Mouse (Mus musculus) gastrocnemius, adult 2 months (tissue): Measurements from ENCODE around the gene Pfdn2. TPM values are rescaled to one million over a fixed set of nuclear protein-coding genes. Genes with fewer than 3 reads are reported as not detected.
A peak's percentile ranks its signal among the peaks of the same experiment; 100 is the strongest.

Source experiments
- DNase-seq: peaks from one replicate; pipeline ENCODE4 v3.0.0; 2022
- H3K27ac ChIP-seq: fragments of 200-600 bp; 2 replicates; pipeline ENCODE4 v1.8.1; 2022; ENCODE audit warnings: mild to moderate bottlenecking
- H3K4me3 ChIP-seq: fragments of 200-600 bp; 2 replicates; pipeline ENCODE4 v1.8.1; 2022; ENCODE audit warnings: mild to moderate bottlenecking, moderate library complexity
- CTCF ChIP-seq: fragments of 200-600 bp; IDR thresholded peaks from 2 replicates; pipeline ENCODE4 v1.8.1; 2022; ENCODE audit warnings: antibody characterized with exemption, mild to moderate bottlenecking, moderate library complexity
- intact Hi-C: fragments of 180-260 bp; cut with DNase I; formaldehyde crosslinking; loops from one replicate; pipeline ENCODE4 v1.15.1; 2025
- total RNA-seq, 2 experiments: library from RNA; stranded (reverse); gene quantifications; 2 replicates each; pipeline ENCODE4 v1.2.3; 2021

Gene Pfdn2
- total RNA-seq, 2 experiments from 2014 or later = 93.2 to 101 TPM

DNA sequence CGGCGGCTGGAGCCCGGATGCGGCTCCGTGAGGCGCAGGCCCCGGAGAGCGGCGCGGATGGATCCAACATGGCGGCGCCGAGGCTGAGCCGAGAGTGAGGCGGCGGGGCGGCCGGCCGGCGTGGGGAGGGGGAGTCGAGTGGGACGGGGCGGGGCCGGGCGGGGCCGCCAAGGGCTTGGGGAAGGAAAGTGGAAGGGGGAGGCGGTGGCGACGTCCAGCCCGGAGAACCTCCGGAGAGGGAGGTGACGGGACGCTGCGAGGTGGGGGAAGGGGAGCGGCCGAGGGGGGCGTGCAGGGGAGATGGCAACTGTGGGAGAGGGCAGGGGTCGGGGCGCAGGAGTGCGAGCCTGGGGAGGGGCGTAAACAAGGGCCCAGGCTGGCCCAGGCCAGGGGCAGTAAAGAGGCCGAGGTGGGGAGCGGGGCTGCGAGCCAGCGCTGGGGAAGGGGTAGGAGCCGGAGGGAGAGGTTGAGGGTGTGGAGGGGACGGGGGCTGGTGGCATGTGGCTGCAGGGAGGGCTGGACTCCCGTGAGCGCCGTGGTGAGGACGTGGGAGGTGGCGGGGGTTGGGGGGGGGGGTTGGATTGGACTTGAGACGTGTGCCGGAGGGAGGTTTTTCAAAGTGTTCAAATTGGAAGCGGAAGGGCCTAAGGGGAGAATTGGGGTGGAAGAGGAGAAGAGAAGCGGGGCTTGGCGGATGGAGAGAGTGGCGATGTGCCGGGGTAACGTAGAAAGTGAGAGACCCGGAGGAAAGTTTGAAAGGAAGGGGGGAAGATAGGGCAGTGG is 15.8 kb upstream of the Pfdn2 start:
- DNase-seq = peak; percentile 31
- intact Hi-C loops = loop anchor here (1.0 to 2.0 kb wide), 2 partner anchors 16 to 35 kb away; partner anchors contain the start of genes Nit1, Pfdn2 and Ufc1
- TF ChIP-seq CTCF = no peak
- Histone ChIP-seq H3K27ac (peak overlapping the region; percentile 97), H3K4me3 (peak overlapping the region; percentile 83)

GRCm38 (mm10) chr1:171330216-171330560 is 15.3 kb upstream of the Pfdn2 start:
- Histone ChIP-seq H3K4me3 (peak overlapping the region; percentile 83), H3K27ac (peak overlapping the region; percentile 97)
- DNase-seq = no peak
- intact Hi-C loops = no loop called here
- no peak for TF ChIP-seq CTCF

GRCm38 (mm10) chr1:171342262-171343207 is 2.9 kb upstream of the Pfdn2 start:
- DNase-seq = no peak
- H3K27ac ChIP-seq = no peak overlapping the region
- TF ChIP-seq CTCF = no peak
- intact Hi-C loops = loop anchor here (10.0 kb wide), 1 partner anchor 228 kb away; the partner anchor contains the start of gene Cfap126
- no peak overlapping the region for H3K4me3 ChIP-seq

DNA sequence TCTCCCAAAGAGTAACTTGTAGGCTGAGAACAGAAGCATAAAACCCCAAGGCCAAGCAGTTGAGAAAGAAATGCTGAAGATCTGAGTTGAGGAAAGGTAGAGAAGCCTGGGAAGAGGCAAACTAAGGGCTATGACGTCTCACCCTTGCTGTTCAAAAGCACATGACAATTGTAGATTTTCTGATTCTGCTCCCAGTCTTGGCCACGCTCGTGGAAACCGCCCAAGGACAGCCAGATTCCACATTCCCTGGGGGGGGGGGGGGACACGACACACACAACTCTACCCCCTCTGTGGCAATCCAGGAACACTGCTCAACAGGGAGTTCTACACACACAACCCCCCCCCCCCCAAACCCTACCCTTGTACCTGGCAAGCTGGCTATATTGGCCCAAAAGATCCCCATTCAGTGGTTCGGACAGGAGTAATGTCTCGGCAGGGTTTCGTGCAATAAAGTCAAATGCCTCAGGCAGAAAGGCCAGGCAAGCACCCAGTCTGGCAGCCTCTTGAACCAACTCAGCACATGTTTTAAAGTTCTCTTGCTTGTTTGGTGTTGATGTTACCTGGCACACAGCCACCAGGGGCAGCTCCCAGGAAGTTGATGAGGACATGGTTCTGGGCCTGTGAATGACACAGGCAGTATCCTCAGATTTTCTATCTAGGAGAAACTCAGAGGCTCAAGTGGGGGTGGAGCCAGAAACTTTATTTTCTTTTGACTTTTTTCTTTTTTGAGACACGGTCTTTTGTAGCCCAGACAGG is 1.4 kb upstream of the Pfdn2 start:
- intact Hi-C loops = loop anchor here (10.0 kb wide), 1 partner anchor 229 kb away; the partner anchor contains the start of gene Cfap126
- peak overlapping the region; percentile 85 for H3K4me3 ChIP-seq
- peak; percentile 65 for DNase-seq
- no peak for TF ChIP-seq CTCF
- H3K27ac ChIP-seq = peak overlapping the region; percentile 94

DNA sequence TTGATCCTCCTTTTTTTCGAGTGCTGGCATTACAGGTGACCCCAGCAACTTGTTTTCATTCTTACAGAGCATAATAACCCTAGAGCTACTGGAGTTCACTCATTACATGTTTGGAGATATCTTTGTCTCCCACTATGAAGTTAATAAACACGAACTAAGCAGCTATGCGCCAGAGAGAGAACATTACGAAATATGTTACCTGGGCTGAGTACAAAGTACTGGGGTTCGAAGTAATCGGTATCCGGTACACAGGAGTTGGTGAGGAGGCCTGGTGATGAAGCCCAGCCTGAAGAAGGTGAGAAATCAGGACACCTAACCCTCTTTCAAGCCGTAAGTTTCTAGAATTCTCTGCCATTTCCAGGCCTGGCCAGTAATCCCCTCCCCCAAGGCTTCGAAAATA is 755 bp upstream of the Pfdn2 start:
- peak overlapping the region; percentile 94 for H3K27ac ChIP-seq
- no peak for TF ChIP-seq CTCF
- peak overlapping the region; percentile 85 for H3K4me3 ChIP-seq
- no peak for DNase-seq
- intact Hi-C loops = loop anchor here (1.0 to 10.0 kb wide), 2 partner anchors 15 to 230 kb away; partner anchors contain the start of genes Cfap126 and Dedd

- TF ChIP-seq CTCF = no peak
- peak overlapping the region; percentile 85 for H3K4me3 ChIP-seq
- intact Hi-C loops = loop anchor here (10.0 kb wide), 1 partner anchor 231 kb away; the partner anchor contains the start of gene Cfap126
- no peak for DNase-seq
- peak overlapping the region; percentile 94 for H3K27ac ChIP-seq
These were observed 603 bp downstream of the Pfdn2 start for GRCm38 (mm10) chr1:171346095-171346450.

GRCm38 (mm10) chr1:171348665-171349064 is 3.2 kb downstream of the Pfdn2 start:
- H3K27ac ChIP-seq = peak overlapping the region; percentile 82
- peak; percentile 55 for DNase-seq
- peak overlapping the region; percentile 45 for H3K4me3 ChIP-seq
- no peak for TF ChIP-seq CTCF
- intact Hi-C loops = loop anchor here (10.0 kb wide), 1 partner anchor 234 kb away; the partner anchor contains the start of gene Cfap126

DNA sequence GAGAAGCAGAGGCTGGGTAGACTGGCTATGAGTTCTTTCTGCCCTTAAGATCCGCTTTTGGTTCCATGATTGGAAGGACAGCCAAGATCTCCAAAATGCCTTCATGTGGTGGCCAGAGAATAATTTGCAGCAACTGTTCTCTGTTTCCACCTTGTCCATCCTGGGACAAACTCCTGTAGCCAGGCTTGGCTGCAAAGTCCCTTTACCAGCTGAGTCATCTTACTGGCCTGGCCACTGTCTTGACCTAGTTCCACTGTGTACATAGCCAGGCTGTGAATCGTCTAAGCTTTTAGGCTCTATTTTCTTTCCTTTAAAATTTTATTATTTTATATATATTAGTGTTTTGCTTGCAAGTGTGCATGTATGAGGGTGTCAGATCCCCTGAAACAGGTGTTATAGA is 3.7 kb downstream of the Pfdn2 start:
- no peak for TF ChIP-seq CTCF
- peak overlapping the region; percentile 45 for H3K4me3 ChIP-seq
- peak; percentile 60 for DNase-seq
- H3K27ac ChIP-seq = peak overlapping the region; percentile 82
- intact Hi-C loops = loop anchor here (10.0 kb wide), 1 partner anchor 234 kb away; the partner anchor contains the start of gene Cfap126

- intact Hi-C loops = no loop called here
- DNase-seq = peak; percentile 37
- H3K27ac ChIP-seq = no peak overlapping the region
- TF ChIP-seq CTCF = peak; percentile 39
- no peak overlapping the region for H3K4me3 ChIP-seq
These were observed 10.4 kb downstream of the Pfdn2 start for GRCm38 (mm10) chr1:171355812-171356340.

DNA sequence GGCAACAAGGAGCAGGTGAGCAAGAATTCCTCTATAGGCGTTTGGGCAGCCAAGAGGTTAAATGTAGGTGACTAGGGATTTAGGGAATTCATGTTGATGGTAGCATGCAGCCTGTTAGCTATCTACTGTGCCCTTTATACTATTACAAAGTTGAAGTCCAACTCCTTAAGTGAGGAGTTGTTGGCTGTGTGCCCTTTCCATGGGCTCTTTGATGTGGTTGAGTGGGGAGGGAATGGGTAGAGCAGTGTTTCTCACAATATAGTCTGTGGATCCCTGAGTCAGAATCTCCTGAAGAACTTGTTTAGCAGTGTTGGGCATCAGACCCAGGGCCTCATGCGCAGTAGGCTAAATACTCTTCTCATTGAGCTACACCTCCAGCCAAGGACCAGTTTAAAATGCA is 11.3 kb downstream of the Pfdn2 start:
- no peak for TF ChIP-seq CTCF
- intact Hi-C loops = no loop called here
- no peak overlapping the region for H3K27ac ChIP-seq
- no peak for DNase-seq
- H3K4me3 ChIP-seq = no peak overlapping the region

DNA sequence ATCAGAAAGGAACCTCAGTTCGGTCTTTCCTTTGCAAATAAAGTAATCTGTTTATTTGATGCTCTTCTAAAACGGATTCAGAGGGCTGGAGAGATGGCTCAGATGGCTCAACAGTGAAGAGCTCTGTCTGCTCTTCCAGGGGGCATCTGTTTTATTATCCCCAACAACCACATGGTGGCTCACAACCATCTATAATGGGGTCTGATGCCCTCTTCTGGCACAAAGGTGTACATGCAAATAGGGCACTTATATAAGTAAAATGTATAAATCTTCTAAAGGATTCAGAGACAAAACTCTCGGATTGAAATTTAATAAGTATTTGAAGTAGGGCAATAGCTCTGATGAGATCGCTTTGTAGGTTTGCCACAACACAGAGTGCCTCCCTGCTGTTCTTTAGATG is 13.0 kb downstream of the Pfdn2 start:
- intact Hi-C loops = loop anchor here (2.0 kb wide), 1 partner anchor 36 kb away; no protein-coding TSS in a partner anchor
- H3K27ac ChIP-seq = no peak overlapping the region
- TF ChIP-seq CTCF = peak; percentile 65
- DNase-seq = no peak
- no peak overlapping the region for H3K4me3 ChIP-seq
